Mouse (Mus musculus) intestine, embryonic 16.5 days (tissue): Measurements from ENCODE around the gene Smarcd1. TPM values are rescaled to one million over a fixed set of nuclear protein-coding genes. Genes with fewer than 3 reads are reported as not detected.

ENCODE experiments used
- ATAC-seq: fragments of 200-750 bp; cut with Nextera tagmentation; 2 replicates; pipeline ENCODE4 v1.8.0; 2017; ENCODE audit warnings: moderate TSS enrichment, moderate library complexity
- H3K27ac ChIP-seq: fragments of 300-500 bp; sonication (generic); 2 replicates; pipeline ENCODE4 v1.5.1; 2014; ENCODE audit warnings: mild to moderate bottlenecking, low read length
- H3K27me3 ChIP-seq: fragments of 300-500 bp; sonication (generic); replicated peaks from 2 replicates; pipeline ENCODE4 v1.6.1; 2014; ENCODE audit warnings: low read length, control low read depth, mixed read lengths; ENCODE audit not compliant: control insufficient read depth, insufficient read depth
- H3K36me3 ChIP-seq: fragments of 300-500 bp; sonication (generic); 2 replicates; pipeline ENCODE4 v1.6.1; 2014; ENCODE audit warnings: low read length, control low read depth; ENCODE audit not compliant: control insufficient read depth, insufficient read depth
- H3K4me1 ChIP-seq: fragments of 300-500 bp; sonication (generic); 2 replicates; pipeline ENCODE4 v1.6.1; 2014; ENCODE audit warnings: low read length, control low read depth, mixed read lengths; ENCODE audit not compliant: control insufficient read depth, insufficient read depth
- H3K4me2 ChIP-seq: fragments of 300-500 bp; sonication (generic); 2 replicates; pipeline ENCODE4 v1.6.1; 2014; ENCODE audit warnings: low read depth, low read length, control low read depth
- H3K4me3 ChIP-seq: fragments of 300-500 bp; sonication (generic); 2 replicates; pipeline ENCODE4 v1.5.1; 2014; ENCODE audit warnings: mild to moderate bottlenecking, low read length
- H3K9ac ChIP-seq: fragments of 300-500 bp; sonication (generic); 2 replicates; pipeline ENCODE4 v1.6.1; 2014; ENCODE audit warnings: low read depth, low read length
- H3K9me3 ChIP-seq: fragments of 300-500 bp; sonication (generic); 2 replicates; pipeline ENCODE4 v1.6.1; 2016; ENCODE audit warnings: low read length, control low read depth; ENCODE audit not compliant: control insufficient read depth
- WGBS: fragments of 180-500 bp; shearing (Covaris S2); extraction: QIAGEN DNeasy Blood & Tissue Kit; methylation state at CpG from one replicate; pipeline ENCODE4 v1.1.7; 2014; 5-methylcytosine and 5-hydroxymethylcytosine counted together
- polyA plus RNA-seq: library from polyadenylated mRNA; unstranded; fragments of >200 nt; fragmentation: Nextera tagmentation; extraction: Ambion mirVana; gene quantifications from 2 replicates; pipeline ENCODE4 v1.2.1, GENCODE M21; 2015

Gene Smarcd1
- polyA plus RNA-seq, 1 experiment from 2014 or later = 19.3 TPM

- peaks cover 30% of the 10 kb centered on the region for H3K4me1 ChIP-seq
- no peaks in the 10 kb centered on the region for H3K9me3 ChIP-seq
- no peak overlapping the region for H3K9ac ChIP-seq
- no peak overlapping the region for H3K4me3 ChIP-seq
- no peak overlapping the region for H3K27ac ChIP-seq
- H3K4me2 ChIP-seq = no peak overlapping the region
- no peak for ATAC-seq
- no peaks in the 10 kb centered on the region for H3K27me3 ChIP-seq
- WGBS = 87% methylated on average over 12 of the region's 12 CpGs
- H3K36me3 ChIP-seq = peaks cover 14% of the 10 kb centered on the region
Measured at GRCm38 (mm10) chr15:99716814-99717213, 14.9 kb downstream of the Smarcd1 start.

- Histone ChIP-seq H3K27me3 (no peaks in the 10 kb centered on the region), H3K4me2 (peak within 1 kb of the TSS; percentile 37), H3K4me1 (peaks cover 28% of the 10 kb centered on the region), H3K36me3 (peaks cover 10% of the 10 kb centered on the region), H3K9me3 (no peaks in the 10 kb centered on the region), H3K9ac (peak within 1 kb of the TSS; percentile 34; the same call in 1 of the 2 replicates), H3K27ac (peak within 1 kb of the TSS; percentile 63), H3K4me3 (peak within 1 kb of the TSS; percentile 28)
- ATAC-seq = peak; percentile 17; the same call in 1 of the 2 replicates
- WGBS = 62% methylated on average over 26 of the region's 26 CpGs
Measured at GRCm38 (mm10) chr15:99717386-99718334, 15.7 kb downstream of the Smarcd1 start, which contains the start of gene Gpd1. Gpd1 (plus strand) TSS chr15:99717515.

DNA sequence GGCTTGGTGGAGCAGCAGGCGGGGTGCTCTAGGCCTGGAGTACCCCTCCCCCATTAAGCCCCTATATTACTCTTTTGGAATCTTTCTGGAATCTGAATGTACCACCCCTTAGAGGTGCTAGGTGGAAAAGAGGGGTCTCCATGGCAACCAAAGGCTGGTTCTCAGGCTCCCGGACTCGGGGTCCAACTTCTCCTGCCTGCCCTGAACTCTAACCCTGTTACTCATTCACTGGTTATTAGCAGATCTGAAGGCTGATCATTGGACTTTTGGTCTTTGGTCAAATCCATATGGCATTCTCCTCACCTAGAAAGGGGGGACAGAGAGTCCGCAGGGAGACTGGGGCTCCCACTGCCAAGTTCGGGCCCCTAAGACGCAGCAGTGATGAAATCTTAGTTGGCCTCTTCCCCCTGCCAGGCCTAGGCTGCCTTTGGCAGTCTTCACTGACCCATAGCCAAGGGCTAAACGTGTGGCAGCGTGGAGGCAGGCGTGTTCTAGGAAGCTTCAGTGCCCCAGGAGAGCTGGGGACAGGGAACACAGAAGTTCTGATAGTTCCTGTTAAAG is 16.6 kb downstream of the Smarcd1 start:
- H3K36me3 ChIP-seq = peaks cover 9% of the 10 kb centered on the region
- peak overlapping the region; percentile 28 for H3K4me2 ChIP-seq

DNA sequence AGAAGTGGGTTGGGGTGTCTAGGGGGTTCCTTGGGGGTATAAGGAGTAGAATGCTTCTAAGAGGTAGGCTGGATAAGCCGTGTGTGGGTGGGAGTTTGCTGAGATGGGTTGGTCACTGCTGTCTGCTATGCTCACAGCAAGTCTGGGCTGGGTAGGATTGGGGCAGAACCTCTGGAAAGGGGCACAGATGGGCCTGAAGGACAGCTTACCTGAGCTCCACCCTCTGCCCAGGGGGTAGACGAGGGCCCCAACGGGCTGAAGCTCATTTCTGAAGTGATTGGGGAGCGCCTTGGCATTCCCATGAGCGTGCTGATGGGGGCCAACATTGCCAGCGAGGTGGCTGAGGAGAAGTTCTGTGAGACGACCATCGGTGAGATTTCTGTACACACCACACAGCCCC is 17.9 kb downstream of the Smarcd1 start:
- Histone ChIP-seq H3K4me2 (no peak overlapping the region), H3K4me1 (peaks cover 47% of the 10 kb centered on the region), H3K27ac (no peak overlapping the region), H3K36me3 (0 out of 2 replicates have a peak, but pooled peaks cover 3% of the 10 kb centered on the region), H3K9me3 (no peaks in the 10 kb centered on the region), H3K27me3 (no peaks in the 10 kb centered on the region), H3K4me3 (no peak overlapping the region), H3K9ac (no peak overlapping the region)
- 79% methylated on average over 8 of the region's 8 CpGs for WGBS
- ATAC-seq = no peak

More for the DNA sequence above, 16.6 kb downstream of the Smarcd1 start:
- peak overlapping the region; percentile 25 for H3K9ac ChIP-seq
- H3K9me3 ChIP-seq = no peaks in the 10 kb centered on the region
- no peaks in the 10 kb centered on the region for H3K27me3 ChIP-seq
- ATAC-seq = peak; percentile 60
- H3K4me1 ChIP-seq = peaks cover 34% of the 10 kb centered on the region
- WGBS = 84% methylated on average over 9 of the region's 9 CpGs
- peak overlapping the region; percentile 78 for H3K27ac ChIP-seq
- peak overlapping the region; percentile 8; the same call in 1 of the 2 replicates for H3K4me3 ChIP-seq

DNA sequence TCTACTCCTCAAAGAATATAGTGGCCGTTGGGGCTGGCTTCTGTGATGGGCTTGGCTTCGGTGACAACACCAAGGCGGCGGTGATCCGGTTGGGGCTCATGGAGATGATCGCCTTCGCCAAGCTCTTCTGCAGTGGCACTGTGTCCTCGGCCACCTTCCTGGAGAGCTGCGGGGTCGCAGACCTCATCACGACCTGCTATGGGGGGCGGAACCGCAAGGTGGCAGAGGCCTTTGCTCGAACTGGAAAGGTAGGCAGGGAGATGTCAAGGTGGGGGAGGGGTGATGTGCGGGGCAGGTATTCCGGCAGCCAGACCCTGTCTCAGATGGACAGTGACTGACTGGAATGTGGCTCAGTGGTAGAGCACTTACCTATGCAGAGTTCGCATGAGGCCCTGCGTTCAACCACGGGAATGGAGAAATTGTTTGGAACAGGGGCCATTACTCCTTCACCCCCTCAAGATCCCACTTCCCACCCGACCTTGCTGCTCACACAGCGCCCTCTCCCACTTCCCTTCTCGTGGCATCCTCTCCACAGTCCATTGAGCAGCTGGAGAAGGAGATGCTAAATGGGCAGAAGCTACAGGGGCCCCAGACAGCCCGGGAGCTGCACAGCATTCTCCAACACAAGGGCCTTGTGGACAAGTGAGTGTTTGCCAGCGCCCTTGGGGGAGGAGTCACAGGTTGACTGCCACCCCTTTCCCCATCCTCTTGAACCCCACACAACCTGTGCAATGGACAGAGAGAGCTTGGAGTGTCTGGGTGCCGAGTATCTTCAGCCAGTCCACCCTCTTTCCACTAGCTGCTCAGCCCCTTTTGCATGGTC is 20.2 kb downstream of the Smarcd1 start:
- ATAC-seq = no peak
- Histone ChIP-seq H3K9me3 (no peaks in the 10 kb centered on the region), H3K4me3 (no peak overlapping the region), H3K4me2 (no peak overlapping the region), H3K9ac (no peak overlapping the region), H3K27me3 (no peaks in the 10 kb centered on the region), H3K4me1 (peaks cover 39% of the 10 kb centered on the region), H3K36me3 (0 out of 2 replicates have a peak, but pooled peaks cover 3% of the 10 kb centered on the region), H3K27ac (no peak overlapping the region)
- 82% methylated on average over 25 of the region's 25 CpGs for WGBS

GRCm38 (mm10) chr15:99723120-99723514 is 21.2 kb downstream of the Smarcd1 start:
- ATAC-seq = no peak
- WGBS = 71% methylated on average over 10 of the region's 10 CpGs
- no peaks in the 10 kb centered on the region for H3K27me3 ChIP-seq
- peaks cover 4% of the 10 kb centered on the region; the same call in 1 of the 2 replicates for H3K36me3 ChIP-seq
- peak overlapping the region; percentile 89 for H3K27ac ChIP-seq
- H3K9ac ChIP-seq = peak overlapping the region; percentile 35
- peaks cover 32% of the 10 kb centered on the region for H3K4me1 ChIP-seq
- 0 out of 2 replicates have a peak overlapping the region, but pooled peaks have one; percentile 80 for H3K4me2 ChIP-seq
- no peaks in the 10 kb centered on the region for H3K9me3 ChIP-seq
- no peak overlapping the region for H3K4me3 ChIP-seq

- Histone ChIP-seq H3K4me2 (peak overlapping the region; percentile 80), H3K27ac (peak overlapping the region; percentile 89), H3K36me3 (peaks cover 8% of the 10 kb centered on the region), H3K4me1 (peaks cover 30% of the 10 kb centered on the region), H3K27me3 (no peaks in the 10 kb centered on the region), H3K4me3 (no peak overlapping the region), H3K9me3 (no peaks in the 10 kb centered on the region), H3K9ac (peak overlapping the region; percentile 63)
- peak; percentile 36 for ATAC-seq
- WGBS = 27% methylated on average over 11 of the region's 11 CpGs
Measured at GRCm38 (mm10) chr15:99723515-99724291, 21.8 kb downstream of the Smarcd1 start.

- Histone ChIP-seq H3K4me3 (peak overlapping the region; percentile 98), H3K27me3 (no peaks in the 10 kb centered on the region), H3K4me1 (peaks cover 30% of the 10 kb centered on the region), H3K4me2 (peak overlapping the region; percentile 80), H3K9me3 (0 out of 2 replicates have a peak, but pooled peaks cover 2% of the 10 kb centered on the region), H3K9ac (peak overlapping the region; percentile 63), H3K27ac (peak overlapping the region; percentile 89), H3K36me3 (peaks cover 14% of the 10 kb centered on the region)
- peak; percentile 30 for ATAC-seq
- 14% methylated on average over 16 of the region's 16 CpGs for WGBS
Measured at GRCm38 (mm10) chr15:99724292-99725021, 22.5 kb downstream of the Smarcd1 start.
